Mouse (Mus musculus): ENCODE measurements at regions not wholly inside any gene's neighbourhood (a gene's known extent, or its start where the extent isn't known, plus 50 kb on each side); places are given as distances from the start of the nearest gene placed in this dataset.

DNA sequence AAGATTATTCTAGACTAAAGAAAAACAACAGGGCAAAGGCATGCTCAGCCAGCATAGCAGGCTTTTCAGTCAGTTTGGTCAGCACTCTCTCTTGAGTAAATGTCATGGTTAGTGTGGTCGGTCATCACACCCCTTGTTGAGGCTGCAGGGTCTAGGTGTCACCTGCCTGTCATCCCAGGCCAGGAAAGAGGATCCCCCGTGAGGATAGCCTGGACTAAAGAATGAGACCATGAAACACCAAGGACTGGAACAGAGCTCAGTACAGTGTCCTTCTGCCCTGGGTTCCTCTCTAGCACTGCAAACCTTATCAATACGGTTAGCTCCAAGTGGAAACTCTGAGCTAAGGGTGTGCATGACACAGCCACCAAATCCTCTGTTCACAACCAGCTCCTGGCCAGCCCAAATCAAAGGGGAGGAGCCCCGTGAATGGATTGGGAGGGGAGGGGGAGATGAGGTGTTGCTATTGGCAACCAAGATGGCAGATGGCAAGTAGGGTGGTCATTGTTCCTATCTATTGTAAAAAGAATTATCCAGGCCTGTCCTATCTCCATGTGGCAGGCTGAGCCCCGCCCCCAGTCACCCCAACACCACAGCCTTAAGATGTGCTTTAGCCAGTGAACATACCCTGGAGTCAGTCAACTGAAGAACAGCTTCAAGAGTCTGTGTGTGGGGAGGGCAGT lies 87.4 kb downstream of the Cstad start:
- H3K27ac ChIP-seq, result no peak overlapping the region
- TF ChIP-seq CTCF (IDR thresholded peaks at IDR 0.05; ENCODE audit: low read depth), result no peak
- H3K4me2 ChIP-seq (ENCODE audit: low read length), result no peak overlapping the region
- ATAC-seq (replicated peaks; ENCODE audit: low FRiP score, low read depth) (no peak), DNase-seq (ENCODE audit: low spot score) (no peak)
- 62% methylated on average over 5 of the region's 5 CpGs for WGBS
- no peak overlapping the region for H3K9ac ChIP-seq (ENCODE audit: low read depth, low read length)
- peaks cover 22% of the 10 kb centered on the region for H3K4me1 ChIP-seq (replicated peaks; ENCODE audit: insufficient read depth, low read length)
- H3K9me3 ChIP-seq (replicated peaks; ENCODE audit: low read length), result no peaks in the 10 kb centered on the region
- no peaks in the 10 kb centered on the region for H3K36me3 ChIP-seq (ENCODE audit: insufficient read depth, low read length)
- H3K4me3 ChIP-seq (replicated peaks; ENCODE audit: low read depth, low read length), result no peak overlapping the region
- H3K27me3 ChIP-seq (ENCODE audit: insufficient read depth, low read length), result no peaks in the 10 kb centered on the region

DNA sequence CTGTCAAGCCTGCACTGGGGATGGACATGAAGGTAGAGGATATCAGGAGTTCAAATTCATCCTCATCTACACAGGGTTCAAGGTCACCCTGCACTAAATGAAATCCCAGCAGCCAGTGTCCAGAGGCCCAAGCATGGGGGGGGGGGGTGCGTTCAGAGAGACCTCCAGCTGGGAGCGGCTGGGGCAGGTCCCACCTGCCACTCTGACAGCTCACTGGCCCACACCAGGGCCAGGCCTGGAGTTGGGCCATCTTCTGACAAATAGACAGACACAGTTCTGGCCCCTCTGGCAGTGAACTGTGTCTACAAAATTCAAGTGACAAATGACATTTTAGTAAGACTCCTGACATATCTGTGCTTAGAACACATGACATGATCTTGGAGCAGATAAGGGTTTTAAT lies 86.8 kb downstream of the Cstad start:
- Histone ChIP-seq H3K9me3 (replicated peaks; ENCODE audit: low read length) (no peaks in the 10 kb centered on the region), H3K27me3 (ENCODE audit: insufficient read depth, low read length) (no peaks in the 10 kb centered on the region), H3K27ac (no peak overlapping the region), H3K4me3 (replicated peaks; ENCODE audit: low read depth, low read length) (no peak overlapping the region), H3K4me2 (ENCODE audit: low read length) (no peak overlapping the region), H3K4me1 (replicated peaks; ENCODE audit: insufficient read depth, low read length) (peaks cover 23% of the 10 kb centered on the region), H3K9ac (ENCODE audit: low read depth, low read length) (no peak overlapping the region), H3K36me3 (ENCODE audit: insufficient read depth, low read length) (no peaks in the 10 kb centered on the region)
- 72% methylated on average over 2 of the region's 2 CpGs for WGBS
- DNase-seq (ENCODE audit: low spot score) (no peak), ATAC-seq (replicated peaks; ENCODE audit: low FRiP score, low read depth) (no peak)
- TF ChIP-seq CTCF (IDR thresholded peaks at IDR 0.05; ENCODE audit: low read depth), result no peak

DNA sequence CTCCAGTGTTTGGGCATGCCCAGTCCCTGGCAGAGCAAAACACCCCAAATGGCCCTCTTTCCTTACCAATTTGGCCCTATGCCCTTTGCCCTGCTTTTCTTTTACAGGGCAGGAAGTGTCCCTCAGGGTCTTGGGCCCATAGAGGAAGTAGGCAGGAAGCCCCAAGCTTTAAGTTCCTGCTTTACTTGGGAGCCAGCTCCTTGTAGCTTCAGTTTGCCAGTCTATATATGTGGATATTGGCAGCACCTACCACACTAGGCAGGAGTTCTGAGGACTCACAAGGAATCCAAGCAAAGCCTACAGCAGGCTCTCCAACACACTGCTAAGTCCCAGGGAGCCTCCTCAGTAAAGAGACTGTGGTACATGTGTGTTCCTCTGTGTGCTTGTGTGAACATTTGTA lies 84.2 kb downstream of the Cstad start:
- Histone ChIP-seq H3K9me3 (replicated peaks; ENCODE audit: low read length) (no peaks in the 10 kb centered on the region), H3K27ac (peak overlapping the region; percentile 55; the same call in 1 of the 2 replicates), H3K4me3 (replicated peaks; ENCODE audit: low read depth, low read length) (no peak overlapping the region), H3K9ac (ENCODE audit: low read depth, low read length) (no peak overlapping the region), H3K4me1 (replicated peaks; ENCODE audit: insufficient read depth, low read length) (peaks cover 25% of the 10 kb centered on the region), H3K27me3 (ENCODE audit: insufficient read depth, low read length) (no peaks in the 10 kb centered on the region), H3K36me3 (ENCODE audit: insufficient read depth, low read length) (no peaks in the 10 kb centered on the region), H3K4me2 (ENCODE audit: low read length) (no peak overlapping the region)
- ATAC-seq (replicated peaks; ENCODE audit: low FRiP score, low read depth) (no peak), DNase-seq (ENCODE audit: low spot score) (no peak)
- no peak for TF ChIP-seq CTCF (IDR thresholded peaks at IDR 0.05; ENCODE audit: low read depth)

DNA sequence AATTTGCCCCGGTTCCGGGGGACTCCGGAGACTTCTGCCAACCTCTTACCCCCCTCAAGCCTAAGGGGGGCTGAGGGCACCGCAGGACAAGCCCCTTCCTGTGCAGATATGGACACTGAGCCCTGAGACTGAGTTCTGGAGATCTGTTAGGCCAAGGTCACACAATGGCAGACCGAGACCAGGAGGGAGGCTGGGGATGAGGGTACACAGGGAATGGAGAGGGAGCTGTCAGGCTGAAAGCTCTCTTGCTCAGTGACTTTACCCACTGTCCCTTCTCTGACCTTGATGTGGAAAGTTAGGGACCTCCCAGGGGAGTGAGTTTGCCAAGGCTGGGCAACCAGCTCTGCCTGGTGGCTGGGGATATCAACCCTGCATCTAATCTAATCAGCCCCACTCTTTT lies 82.7 kb downstream of the Cstad start:
- no peaks in the 10 kb centered on the region for H3K9me3 ChIP-seq (replicated peaks; ENCODE audit: low read length)
- H3K4me3 ChIP-seq (replicated peaks; ENCODE audit: low read depth, low read length), result 0 out of 2 replicates have a peak overlapping the region, but pooled peaks have one; percentile 2
- peak overlapping the region; percentile 50 for H3K4me2 ChIP-seq (ENCODE audit: low read length)
- ATAC-seq (replicated peaks; ENCODE audit: low FRiP score, low read depth), result no peak; the same call in 1 of the 2 replicates
- TF ChIP-seq CTCF (IDR thresholded peaks at IDR 0.05; ENCODE audit: low read depth), result no peak
- peak overlapping the region; percentile 33; the same call in 1 of the 2 replicates for H3K9ac ChIP-seq (ENCODE audit: low read depth, low read length)
- H3K4me1 ChIP-seq (replicated peaks; ENCODE audit: insufficient read depth, low read length), result peaks cover 21% of the 10 kb centered on the region
- WGBS, result 9% methylated on average over 5 of the region's 5 CpGs
- H3K27ac ChIP-seq, result peak overlapping the region; percentile 92
- H3K27me3 ChIP-seq (ENCODE audit: insufficient read depth, low read length), result no peaks in the 10 kb centered on the region
- DNase-seq (ENCODE audit: low spot score), result no peak
- no peaks in the 10 kb centered on the region for H3K36me3 ChIP-seq (ENCODE audit: insufficient read depth, low read length)

DNA sequence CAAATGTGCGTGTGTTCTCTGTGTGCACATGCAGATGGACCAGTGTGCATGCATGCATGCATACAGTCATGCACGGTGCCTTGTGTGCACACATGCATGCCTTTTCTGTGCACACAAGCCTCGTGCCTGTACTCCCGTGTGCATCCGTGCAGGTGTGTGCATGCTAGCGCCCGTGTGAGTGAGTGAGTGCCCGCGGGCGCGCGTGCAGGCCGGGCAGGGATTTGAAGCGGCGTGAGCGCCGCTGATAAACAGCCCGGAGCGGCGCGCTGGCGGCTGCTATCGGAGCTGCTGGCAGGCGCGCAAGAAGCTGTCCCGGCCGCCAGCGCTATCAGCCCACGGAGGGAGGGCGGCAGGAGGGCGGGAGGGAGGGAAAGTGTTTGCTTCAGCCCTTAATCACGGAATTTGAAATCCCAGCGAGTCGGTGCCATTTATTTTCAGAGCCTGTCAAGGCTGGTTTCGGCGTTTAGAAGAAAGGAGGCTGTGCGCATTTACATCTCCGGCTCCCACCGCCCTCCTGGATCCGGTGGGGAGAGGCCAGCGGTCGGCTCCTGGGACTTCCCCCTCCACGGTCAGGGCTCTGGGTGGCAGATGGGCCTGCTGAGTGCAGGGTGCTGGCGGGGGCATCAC lies 82.1 kb downstream of the Cstad start:
- under 1% methylated on average over 44 of the region's 44 CpGs for WGBS
- Histone ChIP-seq H3K4me1 (replicated peaks; ENCODE audit: insufficient read depth, low read length) (peaks cover 20% of the 10 kb centered on the region), H3K27me3 (ENCODE audit: insufficient read depth, low read length) (no peaks in the 10 kb centered on the region), H3K9ac (ENCODE audit: low read depth, low read length) (peak overlapping the region; percentile 33; the same call in 1 of the 2 replicates), H3K27ac (peak overlapping the region; percentile 92), H3K4me3 (replicated peaks; ENCODE audit: low read depth, low read length) (0 out of 2 replicates have a peak overlapping the region, but pooled peaks have one; percentile 2), H3K9me3 (replicated peaks; ENCODE audit: low read length) (no peaks in the 10 kb centered on the region), H3K4me2 (ENCODE audit: low read length) (peak overlapping the region; percentile 50), H3K36me3 (ENCODE audit: insufficient read depth, low read length) (no peaks in the 10 kb centered on the region)
- no peak for TF ChIP-seq CTCF (IDR thresholded peaks at IDR 0.05; ENCODE audit: low read depth)
- ATAC-seq (replicated peaks; ENCODE audit: low FRiP score, low read depth), result peak; percentile 56
- DNase-seq (ENCODE audit: low spot score), result peak; percentile 88

DNA sequence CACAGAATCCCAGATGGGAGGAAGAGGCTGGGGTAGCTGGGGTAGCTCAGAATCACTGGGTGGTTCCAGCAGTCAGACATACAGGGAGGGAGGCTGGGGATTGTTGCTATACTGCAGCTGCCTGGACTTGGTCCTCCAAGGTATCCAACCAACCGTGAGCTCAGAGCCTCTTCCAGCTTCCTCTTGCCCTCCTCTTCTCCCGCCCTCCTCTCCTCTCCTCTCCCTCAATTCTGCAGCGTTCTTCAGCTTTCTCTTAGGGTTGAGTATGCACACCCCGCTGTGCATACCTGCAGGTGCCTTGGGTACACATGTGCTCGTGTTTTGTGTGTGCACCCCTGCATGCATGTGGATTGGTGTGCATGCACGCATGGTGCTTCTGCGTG lies 81.6 kb downstream of the Cstad start:
- peak overlapping the region; percentile 92 for H3K27ac ChIP-seq
- WGBS, result 6% methylated on average over 7 of the region's 7 CpGs
- no peak for TF ChIP-seq CTCF (IDR thresholded peaks at IDR 0.05; ENCODE audit: low read depth)
- no peaks in the 10 kb centered on the region for H3K36me3 ChIP-seq (ENCODE audit: insufficient read depth, low read length)
- DNase-seq (ENCODE audit: low spot score), result peak; percentile 55
- H3K27me3 ChIP-seq (ENCODE audit: insufficient read depth, low read length), result no peaks in the 10 kb centered on the region
- no peak overlapping the region for H3K4me3 ChIP-seq (replicated peaks; ENCODE audit: low read depth, low read length)
- H3K9me3 ChIP-seq (replicated peaks; ENCODE audit: low read length), result no peaks in the 10 kb centered on the region
- peak overlapping the region; percentile 50 for H3K4me2 ChIP-seq (ENCODE audit: low read length)
- no peak for ATAC-seq (replicated peaks; ENCODE audit: low FRiP score, low read depth)
- no peak overlapping the region for H3K9ac ChIP-seq (ENCODE audit: low read depth, low read length)
- H3K4me1 ChIP-seq (replicated peaks; ENCODE audit: insufficient read depth, low read length), result peaks cover 20% of the 10 kb centered on the region

Measured in kidney, postnatal 0 days (tissue).